Mouse (Mus musculus) lung, embryonic 14.5 days (tissue): ENCODE results near the gene Kif9. TPM values are rescaled to one million over a fixed set of nuclear protein-coding genes. Genes with fewer than 3 reads are reported as not detected.

ENCODE experiments used
- ATAC-seq: fragments of 200-750 bp; cut with Nextera tagmentation; 2 replicates; pipeline ENCODE4 v1.8.0; 2017; ENCODE audit warnings: mild to moderate bottlenecking, moderate TSS enrichment, moderate library complexity; ENCODE audit not compliant: insufficient read depth
- DNase-seq: peaks from one replicate; pipeline ENCODE4 v3.0.0-alpha.2; 2015
- H3K27ac ChIP-seq: fragments of 300-500 bp; sonication (generic); 2 replicates; pipeline ENCODE4 v1.5.1; 2014; ENCODE audit warnings: low read depth, mild to moderate bottlenecking, moderate library complexity
- H3K27me3 ChIP-seq: fragments of 300-500 bp; sonication (generic); 2 replicates; pipeline ENCODE4 v1.6.1; 2014; ENCODE audit warnings: low read length, control low read depth; ENCODE audit not compliant: insufficient read depth
- H3K36me3 ChIP-seq: fragments of 300-500 bp; sonication (generic); 2 replicates; pipeline ENCODE4 v1.6.1; 2014; ENCODE audit warnings: control low read depth; ENCODE audit not compliant: insufficient read depth
- H3K4me1 ChIP-seq: fragments of 300-500 bp; sonication (generic); 2 replicates; pipeline ENCODE4 v1.6.1; 2014; ENCODE audit warnings: antibody characterized with exemption, control low read depth; ENCODE audit not compliant: insufficient read depth
- H3K4me2 ChIP-seq: fragments of 300-500 bp; sonication (generic); 2 replicates; pipeline ENCODE4 v1.6.1; 2014; ENCODE audit warnings: mild to moderate bottlenecking
- H3K4me3 ChIP-seq: fragments of 300-500 bp; sonication (generic); 2 replicates; pipeline ENCODE4 v1.5.1; 2014; ENCODE audit warnings: low read depth, low read length
- H3K9ac ChIP-seq: fragments of 300-500 bp; sonication (generic); 2 replicates; pipeline ENCODE4 v1.6.1; 2014
- H3K9me3 ChIP-seq: fragments of 300-500 bp; sonication (generic); 2 replicates; pipeline ENCODE4 v1.6.1; 2016; ENCODE audit warnings: low read depth, low read length, control low read depth
- CTCF ChIP-seq: IDR thresholded peaks from 2 replicates; pipeline ENCODE4 v1.5.1; 2016; ENCODE audit warnings: antibody characterized with exemption, low read depth
- WGBS: fragments of 180-500 bp; shearing (Covaris S2); extraction: QIAGEN DNeasy Blood & Tissue Kit; methylation state at CpG from one replicate; pipeline ENCODE4 v1.1.7; 2014; 5-methylcytosine and 5-hydroxymethylcytosine counted together
- polyA plus RNA-seq: library from polyadenylated mRNA; unstranded; fragments of >200 nt; fragmentation: Nextera tagmentation; extraction: Ambion mirVana; gene quantifications from 2 replicates; pipeline ENCODE4 v1.2.1, GENCODE M21; 2014

Kif9 gene
- polyA plus RNA-seq, 1 experiment from 2014 or later, result 1.8 TPM

GRCm38 (mm10) chr9:110525737-110526136 is 49.0 kb downstream of the Kif9 start:
- no peaks in the 10 kb centered on the region for H3K4me1 ChIP-seq
- no peaks in the 10 kb centered on the region for H3K36me3 ChIP-seq
- no peak overlapping the region for H3K4me2 ChIP-seq
- ATAC-seq (no peak), DNase-seq (no peak)
- no peak overlapping the region for H3K27ac ChIP-seq
- no peak overlapping the region for H3K4me3 ChIP-seq
- no peak for TF ChIP-seq CTCF
- 25% methylated on average over 2 of the region's 2 CpGs for WGBS
- H3K9ac ChIP-seq, result no peak overlapping the region
- H3K27me3 ChIP-seq, result no peaks in the 10 kb centered on the region
- H3K9me3 ChIP-seq, result no peaks in the 10 kb centered on the region

- H3K9ac ChIP-seq, result no peak overlapping the region
- no peaks in the 10 kb centered on the region for H3K36me3 ChIP-seq
- H3K27ac ChIP-seq, result no peak overlapping the region
- no peak for TF ChIP-seq CTCF
- ATAC-seq (no peak), DNase-seq (peak; percentile 9)
- no peak overlapping the region for H3K4me2 ChIP-seq
- 0 out of 2 replicates have a peak, but pooled peaks cover 1% of the 10 kb centered on the region for H3K4me1 ChIP-seq
- no peaks in the 10 kb centered on the region for H3K9me3 ChIP-seq
- no peaks in the 10 kb centered on the region for H3K27me3 ChIP-seq
- WGBS, result 46% methylated on average over 9 of the region's 9 CpGs
- H3K4me3 ChIP-seq, result no peak overlapping the region
Observed at GRCm38 (mm10) chr9:110529002-110529737, 52.4 kb downstream of the Kif9 start.

- ATAC-seq (no peak), DNase-seq (no peak)
- TF ChIP-seq CTCF, result no peak
- 0 out of 2 replicates have a peak, but pooled peaks cover 11% of the 10 kb centered on the region for H3K4me1 ChIP-seq
- H3K4me3 ChIP-seq, result no peak overlapping the region
- no peak overlapping the region for H3K27ac ChIP-seq
- no peaks in the 10 kb centered on the region for H3K9me3 ChIP-seq
- peak overlapping the region; percentile 73; the same call in 1 of the 2 replicates for H3K4me2 ChIP-seq
- no peaks in the 10 kb centered on the region for H3K36me3 ChIP-seq
- no peak overlapping the region for H3K9ac ChIP-seq
- WGBS, result 60% methylated on average over 3 of the region's 3 CpGs
- no peaks in the 10 kb centered on the region for H3K27me3 ChIP-seq
Observed at GRCm38 (mm10) chr9:110530650-110531049, 53.9 kb downstream of the Kif9 start.

- Histone ChIP-seq H3K27ac (peak overlapping the region; percentile 99), H3K9ac (peak overlapping the region; percentile 99), H3K4me3 (peak overlapping the region; percentile 99), H3K27me3 (no peaks in the 10 kb centered on the region), H3K36me3 (no peaks in the 10 kb centered on the region), H3K4me2 (peak overlapping the region; percentile 73), H3K4me1 (0 out of 2 replicates have a peak, but pooled peaks cover 11% of the 10 kb centered on the region), H3K9me3 (no peaks in the 10 kb centered on the region)
- 19% methylated on average over 6 of the region's 6 CpGs for WGBS
- ATAC-seq (no peak), DNase-seq (peak; percentile 53)
- TF ChIP-seq CTCF, result no peak
Observed at GRCm38 (mm10) chr9:110531151-110531791, 54.5 kb downstream of the Kif9 start.

GRCm38 (mm10) chr9:110531914-110532489 is 55.2 kb downstream of the Kif9 start:
- Histone ChIP-seq H3K4me1 (0 out of 2 replicates have a peak, but pooled peaks cover 11% of the 10 kb centered on the region), H3K36me3 (no peaks in the 10 kb centered on the region), H3K27ac (peak overlapping the region; percentile 99), H3K9me3 (no peaks in the 10 kb centered on the region), H3K4me3 (peak overlapping the region; percentile 99), H3K4me2 (peak overlapping the region; percentile 73), H3K9ac (peak overlapping the region; percentile 99), H3K27me3 (no peaks in the 10 kb centered on the region)
- DNase-seq (peak; percentile 97), ATAC-seq (peak; percentile 99)
- TF ChIP-seq CTCF, result peak; percentile 70
- under 1% methylated on average over 51 of the region's 53 CpGs for WGBS

- under 1% methylated on average over 99 of the region's 109 CpGs for WGBS
- H3K9ac ChIP-seq, result peak within 1 kb of the TSS; percentile 99
- ATAC-seq, result peak; percentile 57; the same call in 1 of the 2 replicates
Observed at GRCm38 (mm10) chr9:110532538-110533291, 56.0 kb downstream of the Kif9 start, which contains the start of gene Setd2. Setd2 (plus strand) TSS chr9:110532597.

More at GRCm38 (mm10) chr9:110532538-110533291, 56.0 kb downstream of the Kif9 start, which contains the start of gene Setd2:
- Histone ChIP-seq H3K9me3 (no peaks in the 10 kb centered on the region), H3K4me1 (0 out of 2 replicates have a peak, but pooled peaks cover 11% of the 10 kb centered on the region), H3K4me2 (peak within 1 kb of the TSS; percentile 73), H3K27ac (peak within 1 kb of the TSS; percentile 99), H3K4me3 (peak within 1 kb of the TSS; percentile 99), H3K27me3 (no peaks in the 10 kb centered on the region), H3K36me3 (no peaks in the 10 kb centered on the region)
- DNase-seq, result peak; percentile 68
- TF ChIP-seq CTCF, result no peak
